Mouse (Mus musculus): ENCODE results near the gene Gcnt3. TPM values are rescaled to one million over a fixed set of nuclear protein-coding genes. Genes with fewer than 3 reads are reported as not detected.

The Gcnt3 gene
- total RNA-seq (2015) (not detected in 2 replicates), total RNA-seq (2017) (not detected in 2 replicates)

DNA sequence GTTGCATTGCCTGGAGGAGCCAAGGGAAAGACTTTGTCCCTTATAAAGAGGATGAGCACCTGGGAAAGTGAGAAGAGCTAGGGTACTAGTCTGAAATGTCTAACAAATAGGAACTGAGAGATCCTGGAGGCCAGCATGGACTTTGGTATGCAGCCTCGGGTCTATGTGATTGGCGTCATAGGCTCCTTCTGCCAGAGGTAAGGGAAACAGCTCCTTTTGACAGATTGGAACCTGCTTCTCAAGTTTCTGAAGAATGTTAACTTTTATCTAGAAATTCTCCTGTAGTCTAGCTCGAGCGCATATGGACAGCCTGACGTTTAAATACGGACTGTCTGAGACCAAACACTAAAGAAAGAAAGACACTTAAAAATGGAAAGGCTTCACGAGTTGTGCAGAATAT, at the start of gene Gcnt3:
Gene Gcnt3, minus strand, starts transcription at position 101 of the 400 bp plus-strand sequence.
- no peak for ATAC-seq (replicated peaks; ENCODE audit: poor library complexity)

DNA sequence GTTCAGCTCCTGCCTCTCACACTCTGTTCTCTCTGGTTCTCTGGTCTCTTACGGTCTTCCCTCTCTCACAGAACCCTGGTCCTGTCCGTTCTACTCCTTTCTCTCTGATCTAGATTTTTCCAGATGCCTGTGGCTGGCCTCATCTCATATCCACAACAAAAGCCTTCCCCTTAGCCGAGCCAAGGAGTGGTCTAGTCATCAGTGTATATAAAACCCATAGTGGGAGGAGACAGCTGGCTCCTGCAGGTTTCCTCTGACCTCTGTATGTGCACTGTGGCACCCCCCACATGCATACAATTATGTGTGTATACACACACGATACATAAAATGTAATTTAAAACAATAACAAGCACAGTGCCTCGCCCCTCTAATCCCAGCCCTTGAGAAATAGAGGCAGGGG, 49.5 kb upstream of the Gcnt3 start:
- ATAC-seq (replicated peaks; ENCODE audit: poor library complexity) = no peak

GRCm38 (mm10) chr9:70086091-70086490, 48.2 kb upstream of the Gcnt3 start:
- no peak for ATAC-seq (replicated peaks; ENCODE audit: poor library complexity)

DNA sequence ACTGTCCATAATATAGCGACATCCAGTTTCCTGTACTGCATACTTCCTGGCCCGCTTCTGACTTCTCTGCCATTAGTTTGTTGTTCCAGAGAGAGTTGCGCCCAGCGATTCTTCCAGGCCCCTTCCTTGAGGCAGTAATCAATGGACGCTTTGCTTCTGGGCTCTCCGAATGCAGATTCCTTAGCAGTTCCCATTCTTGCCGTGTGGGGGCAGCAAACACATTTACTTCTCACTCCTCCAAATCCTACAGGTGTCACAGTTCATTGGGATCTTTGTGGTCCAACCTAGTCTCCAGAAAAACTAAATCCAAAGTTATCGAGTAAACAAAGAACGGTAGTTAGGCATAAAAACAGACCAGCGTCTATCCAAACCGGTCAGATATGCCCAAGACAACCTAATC, 46.2 kb upstream of the Gcnt3 start:
- no peak for ATAC-seq (replicated peaks; ENCODE audit: poor library complexity)

- no peak for ATAC-seq (replicated peaks; ENCODE audit: poor library complexity)
These were observed 44.7 kb upstream of the Gcnt3 start for GRCm38 (mm10) chr9:70082357-70083204.

- ATAC-seq (replicated peaks; ENCODE audit: poor library complexity) = no peak
These were observed 43.9 kb upstream of the Gcnt3 start for GRCm38 (mm10) chr9:70081767-70082166.

- ATAC-seq (replicated peaks; ENCODE audit: poor library complexity) = peak; percentile 68
These were observed 43.1 kb upstream of the Gcnt3 start for GRCm38 (mm10) chr9:70080976-70081375.

- ATAC-seq (replicated peaks; ENCODE audit: poor library complexity) = peak; percentile 21; the same call in 1 of the 2 replicates
These were observed 42.3 kb upstream of the Gcnt3 start for GRCm38 (mm10) chr9:70080027-70080800.

GRCm38 (mm10) chr9:70078034-70078433, 40.1 kb upstream of the Gcnt3 start:
- ATAC-seq (replicated peaks; ENCODE audit: poor library complexity) = peak; percentile 62

DNA sequence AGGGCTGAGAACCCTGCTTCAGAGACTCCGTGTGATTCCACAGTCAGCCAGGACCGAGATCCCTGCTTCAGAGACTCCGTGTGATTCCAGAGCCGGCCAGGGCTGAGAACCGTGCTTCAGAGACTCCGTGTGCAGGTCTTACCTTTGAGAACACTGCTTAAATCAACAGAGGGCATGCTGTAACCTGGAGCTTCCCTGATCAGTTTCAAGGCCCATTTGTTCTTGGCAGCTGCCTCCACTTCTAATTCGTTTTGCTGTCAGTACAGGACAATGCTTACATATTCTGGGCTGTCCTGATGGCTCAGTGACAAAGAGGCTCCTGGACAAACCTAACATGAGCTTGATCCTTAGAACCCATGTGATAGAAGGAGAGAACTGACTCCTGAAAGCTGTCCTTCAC, 39.3 kb upstream of the Gcnt3 start:
- ATAC-seq (replicated peaks; ENCODE audit: poor library complexity) = no peak

DNA sequence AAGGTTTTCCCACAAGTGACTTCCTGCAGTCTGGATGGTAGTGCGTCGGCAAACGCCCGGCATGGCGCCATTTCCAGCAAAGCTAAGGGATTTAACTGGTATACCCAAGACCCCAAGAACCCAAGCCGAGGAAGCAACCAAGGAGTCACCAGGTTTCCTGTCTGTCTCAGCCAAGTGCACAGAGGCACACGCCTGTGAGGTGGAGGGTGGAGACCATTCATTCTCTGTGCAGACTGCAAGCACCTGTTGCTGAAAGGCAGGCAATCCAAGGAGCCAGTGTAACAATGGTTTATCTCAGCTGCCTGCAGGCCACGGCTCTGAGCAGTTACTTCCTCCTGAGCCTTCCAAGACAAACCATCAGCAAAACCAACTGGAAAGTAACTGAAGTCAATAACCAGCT, 34.5 kb upstream of the Gcnt3 start:
- no peak for ATAC-seq (replicated peaks; ENCODE audit: poor library complexity)

GRCm38 (mm10) chr9:70069961-70070435, 32.1 kb upstream of the Gcnt3 start:
- no peak for ATAC-seq (replicated peaks; ENCODE audit: poor library complexity)

DNA sequence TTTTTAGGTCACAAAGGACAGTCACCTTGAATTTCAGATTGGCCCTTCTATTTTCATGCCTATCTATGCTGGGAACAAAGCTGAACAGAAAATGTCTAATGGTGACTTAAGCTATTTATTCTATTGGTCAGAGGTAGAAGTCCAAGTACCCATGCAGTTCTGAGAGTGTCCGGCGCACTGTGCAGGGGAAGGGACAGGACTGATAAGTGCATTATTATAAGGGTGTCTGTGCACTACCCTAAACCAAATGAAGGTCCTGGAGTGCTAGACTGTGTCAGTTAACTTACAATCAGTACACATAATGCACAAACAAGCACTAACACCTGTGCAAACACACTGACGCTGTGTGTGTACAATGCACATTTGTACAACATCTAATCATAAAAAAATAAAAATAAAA, 29.6 kb upstream of the Gcnt3 start:
- no peak for ATAC-seq (replicated peaks; ENCODE audit: poor library complexity)

DNA sequence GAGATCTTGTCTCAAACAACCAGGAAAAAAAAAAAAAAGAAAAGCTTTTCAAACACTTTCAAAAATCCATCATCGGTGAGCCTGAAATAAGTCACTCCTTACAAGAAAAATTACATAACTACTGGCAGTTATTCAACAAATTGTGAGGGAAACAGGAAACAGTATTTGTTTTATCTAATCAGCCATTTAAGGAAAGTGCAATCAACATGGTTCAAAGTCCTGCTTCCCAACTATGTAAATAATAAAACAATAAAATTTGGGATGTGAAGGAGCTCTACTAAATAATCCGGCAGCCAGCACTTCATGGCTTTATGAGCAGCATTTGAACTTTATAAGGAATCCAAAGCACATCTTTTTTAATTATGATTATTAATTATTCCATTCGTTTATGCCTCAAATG, 24.1 kb upstream of the Gcnt3 start:
- no peak for ATAC-seq (replicated peaks; ENCODE audit: poor library complexity)

- no peak for ATAC-seq (replicated peaks; ENCODE audit: poor library complexity)
These were observed 15.5 kb upstream of the Gcnt3 start for GRCm38 (mm10) chr9:70053411-70053810.

DNA sequence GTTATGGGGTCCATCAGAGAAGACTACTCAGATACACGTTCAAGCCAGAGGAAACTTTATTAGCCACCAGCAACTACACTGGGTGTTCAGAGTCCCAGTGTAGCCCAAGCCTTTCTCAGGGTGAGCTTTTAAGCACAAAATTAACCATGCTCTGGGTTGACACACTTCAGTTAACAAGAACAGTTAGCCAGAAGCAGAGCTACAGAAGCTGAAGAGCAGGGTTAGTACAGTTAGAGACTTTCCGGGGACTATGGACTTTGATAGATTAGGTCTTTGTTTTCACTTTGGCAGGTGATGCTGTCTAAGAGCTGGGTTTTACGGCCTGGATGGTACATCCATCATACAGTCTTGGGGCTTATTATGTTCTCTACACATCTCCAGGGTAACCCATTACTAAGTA, 14.8 kb upstream of the Gcnt3 start:
- no peak for ATAC-seq (replicated peaks; ENCODE audit: poor library complexity)

- peak; percentile 30; the same call in 1 of the 2 replicates for ATAC-seq (replicated peaks; ENCODE audit: poor library complexity)
These were observed 12.0 kb upstream of the Gcnt3 start for GRCm38 (mm10) chr9:70049839-70050238.

DNA sequence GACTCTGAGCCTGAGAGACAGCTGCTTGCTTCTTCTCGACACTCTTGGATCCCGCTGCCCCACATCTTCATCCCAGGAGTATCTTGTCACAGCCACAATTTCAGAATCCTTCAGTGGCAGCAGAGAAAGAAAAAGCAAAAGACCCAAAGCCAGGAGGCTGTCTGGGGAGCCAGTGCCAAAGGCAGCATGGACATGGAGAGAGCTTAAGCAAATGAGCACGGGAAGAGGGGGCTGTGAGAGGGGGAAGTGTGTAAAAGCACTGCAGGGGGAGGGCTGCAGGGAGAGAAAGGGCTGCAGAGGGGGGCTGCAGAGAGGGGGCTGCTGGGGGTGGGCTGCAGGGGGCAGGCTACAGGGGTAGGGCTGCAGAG, 11.5 kb upstream of the Gcnt3 start:
- no peak for ATAC-seq (replicated peaks; ENCODE audit: poor library complexity)

- no peak for ATAC-seq (replicated peaks; ENCODE audit: poor library complexity)
These were observed 11.0 kb upstream of the Gcnt3 start for GRCm38 (mm10) chr9:70048751-70049415.

GRCm38 (mm10) chr9:70048280-70048679, 10.4 kb upstream of the Gcnt3 start:
- ATAC-seq (replicated peaks; ENCODE audit: poor library complexity) = no peak

DNA sequence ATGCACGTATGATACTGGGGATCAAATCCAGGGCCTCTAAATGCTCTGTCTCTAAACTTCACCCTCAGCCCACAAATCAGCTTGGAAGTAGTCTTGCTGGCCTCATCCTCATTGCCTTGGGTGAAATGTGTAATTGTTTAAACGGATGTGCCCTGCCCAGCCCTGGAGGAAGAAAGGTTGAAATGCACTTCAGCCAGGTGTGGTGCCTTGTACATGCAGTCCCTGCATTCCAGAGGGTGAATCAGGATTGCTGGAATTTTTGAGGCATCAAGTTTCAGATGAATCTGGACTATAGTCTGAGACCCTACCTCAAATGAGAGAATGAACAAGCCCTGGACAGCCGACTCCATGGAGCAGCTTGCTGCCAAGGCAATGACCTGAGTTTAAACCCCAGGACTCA, 10.0 kb upstream of the Gcnt3 start:
- ATAC-seq (replicated peaks; ENCODE audit: poor library complexity) = no peak

Data from megakaryocyte progenitor cell, adult 5-6 weeks (primary cell).